8 mouse cellular contexts compared by ENCODE assay signal in the genomic region with DNA sequence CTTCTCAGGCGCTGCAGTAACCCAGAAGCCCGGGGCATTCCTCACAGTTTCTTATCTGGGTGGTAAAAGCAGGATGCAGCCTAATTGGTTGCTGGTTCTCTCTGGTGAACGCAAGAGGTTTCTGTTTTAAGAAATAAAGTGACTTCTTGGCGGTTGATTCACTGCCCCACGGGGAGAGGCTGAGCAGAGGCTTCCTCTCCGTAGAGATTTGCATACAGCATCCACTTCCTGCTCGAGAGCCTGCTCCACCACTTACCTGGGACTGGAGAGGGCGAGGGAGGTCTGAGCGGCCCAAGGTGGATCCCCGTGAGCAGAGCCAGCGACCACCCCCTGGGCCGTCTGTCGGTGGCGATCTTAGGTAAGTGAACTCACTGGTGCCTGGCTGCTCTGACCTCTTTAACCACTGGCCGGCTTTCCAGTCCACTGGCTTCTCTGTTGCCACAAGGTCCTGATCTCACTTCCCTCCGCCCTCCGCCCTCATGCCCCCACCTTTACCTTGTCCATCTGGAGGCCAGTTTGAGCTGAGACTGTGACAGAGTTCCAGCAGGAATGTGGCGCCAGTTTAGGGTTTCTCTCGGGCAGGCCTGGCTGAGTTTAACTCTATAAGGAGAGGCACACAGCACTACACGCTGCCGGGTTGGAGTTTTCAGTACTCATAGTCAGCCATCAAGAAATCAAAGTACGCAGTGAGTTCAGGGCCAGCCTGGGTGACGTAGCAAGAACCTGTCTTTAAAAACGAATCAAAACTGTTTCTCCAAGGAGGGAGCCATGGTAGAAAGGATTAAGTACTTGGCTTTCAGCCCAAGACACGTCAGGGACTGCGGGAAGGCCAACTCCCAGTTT. TPM values are rescaled to one million over a fixed set of nuclear protein-coding genes. Genes with fewer than 3 reads are reported as not detected.
DNase-seq lines count a peak whose midpoint lies in the region; ATAC-seq lines count a peak whose summit lies in the region.

No protein-coding gene starts in this region.

- 13% methylated on average over 26 of the region's 26 CpGs for WGBS in forebrain, embryonic 12.5 days
- WGBS in limb, embryonic 12.5 days: 3% methylated on average over 26 of the region's 26 CpGs
- 13% methylated on average over 26 of the region's 26 CpGs for WGBS in midbrain, embryonic 13.5 days

- peak overlapping the region; percentile 36 for H3K27ac ChIP-seq in forebrain, embryonic 12.5 days
- H3K27ac ChIP-seq in limb, embryonic 12.5 days: peak overlapping the region; percentile 89
- no peak overlapping the region for H3K27ac ChIP-seq in midbrain, embryonic 13.5 days

- H3K4me1 ChIP-seq in forebrain, embryonic 12.5 days: peaks cover 32% of the 10 kb centered on the region
- peaks cover 41% of the 10 kb centered on the region for H3K4me1 ChIP-seq in limb, embryonic 12.5 days (replicated peaks)
- H3K4me1 ChIP-seq in midbrain, embryonic 13.5 days (replicated peaks): peaks cover 28% of the 10 kb centered on the region

- peak overlapping the region; percentile 9 for H3K4me3 ChIP-seq in forebrain, embryonic 12.5 days (replicated peaks)
- peak overlapping the region; percentile 34 for H3K4me3 ChIP-seq in limb, embryonic 12.5 days (replicated peaks)
- no peak overlapping the region; the same call in 1 of the 2 replicates for H3K4me3 ChIP-seq in midbrain, embryonic 13.5 days (replicated peaks)

- ATAC-seq in forebrain, embryonic 12.5 days (ENCODE audit: low FRiP score): peak; percentile 50; the same call in 1 of the 2 replicates
- peak; percentile 23; the same call in 1 of the 2 replicates for ATAC-seq in limb, embryonic 12.5 days (ENCODE audit: insufficient number of reproducible peaks, insufficient read depth, low FRiP score, low TSS enrichment, low read depth)
- ATAC-seq in midbrain, embryonic 13.5 days: peak; percentile 38

- peak overlapping the region; percentile 45 for H3K4me2 ChIP-seq in forebrain, embryonic 12.5 days
- H3K4me2 ChIP-seq in limb, embryonic 12.5 days: peak overlapping the region; percentile 57
- peak overlapping the region; percentile 42 for H3K4me2 ChIP-seq in midbrain, embryonic 13.5 days (replicated peaks)

- no peak overlapping the region; the same call in 1 of the 2 replicates for H3K9ac ChIP-seq in forebrain, embryonic 12.5 days
- H3K9ac ChIP-seq in limb, embryonic 12.5 days (replicated peaks): peak overlapping the region; percentile 35
- H3K9ac ChIP-seq in midbrain, embryonic 13.5 days (replicated peaks): peak overlapping the region; percentile 32; the same call in 1 of the 2 replicates

- no peaks in the 10 kb centered on the region for H3K9me3 ChIP-seq in forebrain, embryonic 12.5 days
- H3K9me3 ChIP-seq in limb, embryonic 12.5 days: no peaks in the 10 kb centered on the region
- peaks cover 2% of the 10 kb centered on the region; the same call in 1 of the 2 replicates for H3K9me3 ChIP-seq in midbrain, embryonic 13.5 days

- no peaks in the 10 kb centered on the region for H3K36me3 ChIP-seq in forebrain, embryonic 12.5 days (replicated peaks)
- no peaks in the 10 kb centered on the region for H3K36me3 ChIP-seq in limb, embryonic 12.5 days
- H3K36me3 ChIP-seq in midbrain, embryonic 13.5 days: no peaks in the 10 kb centered on the region

- H3K27me3 ChIP-seq in forebrain, embryonic 12.5 days: no peaks in the 10 kb centered on the region
- H3K27me3 ChIP-seq in limb, embryonic 12.5 days: no peaks in the 10 kb centered on the region
- no peaks in the 10 kb centered on the region for H3K27me3 ChIP-seq in midbrain, embryonic 13.5 days

- peak; percentile 67 for DNase-seq in ES-CJ7 (ENCODE audit: low read depth, low spot score)
- DNase-seq in c-Kit-positive CD71-positive TER-119-positive erythroid progenitor cells, embryonic 14.5 days (ENCODE audit: low spot score): peak; percentile 3
- DNase-seq in heart, postnatal 4 days: peak; percentile 70
- DNase-seq in spleen, postnatal 4 days (ENCODE audit: low spot score in 2 of 2): peak; percentile 47 to 75
- no peak for DNase-seq in layer of hippocampus, postnatal 10 days (ENCODE audit: low spot score in 2 of 2)

RNA-seq across cellular contexts. Expression of gene Traf3ip2, which starts 0.5 kb away (rescaled TPM):
- 4.7 and 6.0 TPM in 2 replicates for polyA plus RNA-seq in forebrain, embryonic 12.5 days (2016; fragmentation: Nextera tagmentation; extraction: Ambion mirVana)
- total RNA-seq in heart, postnatal 4 days (2021): 1 to 10 TPM; 7.1 to 7.3 TPM
- polyA plus RNA-seq in limb, embryonic 12.5 days (2016; fragmentation: Nextera tagmentation; extraction: Ambion mirVana): 4.9 and 6.1 TPM in 2 replicates
- 4.1 and 5.9 TPM in 2 replicates for polyA plus RNA-seq in midbrain, embryonic 13.5 days (2015; fragmentation: Nextera tagmentation; extraction: Ambion mirVana)
- 1 to 10 TPM; 1.9 to 2.0 TPM for total RNA-seq in layer of hippocampus, postnatal 10 days (2021)

Comparison
In these comparisons a context has a peak if more than half of its experiments do, and no peak if none do; other contexts are left out.
1. DNase-seq: peak in ES-CJ7 (single experiment), c-Kit-positive CD71-positive TER-119-positive erythroid progenitor cells, embryonic 14.5 days (single experiment), heart, postnatal 4 days (single experiment) and spleen, postnatal 4 days (2 of 2); none in layer of hippocampus, postnatal 10 days (0 of 2).
2. Peak in every context shown above with its lines, with median percentiles within 50 percentile points of each other: ATAC-seq and H3K4me2 ChIP-seq.